17 mouse cellular contexts compared by ENCODE assay signal in genomic region chr4:148081201-148081600, GRCm38 (mm10). TPM values are rescaled to one million over a fixed set of nuclear protein-coding genes. Genes with fewer than 3 reads are reported as not detected.
"Had no signal": no experiment of that assay in that cellular context is flagged by ENCODE, and none has a peak within 500 bp of the region (broad histone marks: within the 10 kb centered on the region; RNA-seq: fewer than 3 reads in every experiment).

No protein-coding gene starts in this region.

- H3K36me3 ChIP-seq: neural tube, embryonic 13.5 days; neural tube, embryonic 15.5 days had no signal

- DNase-seq: lung, adult 18-20 months; lung, embryonic 14.5 days; lung, postnatal 10 days; lung, postnatal 4 days; midbrain, embryonic 14.5 days; right cerebral cortex, postnatal 14 days; thymus, adult 2 months; thymus, postnatal 25 days; thymus, postnatal 4 days had no signal

- H3K9me3 ChIP-seq: midbrain, embryonic 10.5 days; midbrain, embryonic 12.5 days; neural tube, embryonic 13.5 days; neural tube, embryonic 15.5 days; stomach, embryonic 15.5 days had no signal

- H3K27me3 ChIP-seq: midbrain, embryonic 12.5 days; neural tube, embryonic 13.5 days; neural tube, embryonic 15.5 days; stomach, embryonic 15.5 days had no signal

- H3K4me3 ChIP-seq: midbrain, embryonic 10.5 days; midbrain, embryonic 12.5 days; myocyte; neural tube, embryonic 13.5 days; neural tube, embryonic 15.5 days; stomach, embryonic 15.5 days had no signal

RNA-seq across cellular contexts. Expression of gene Draxin, which starts 49.3 kb away (rescaled TPM):
- total RNA-seq: megakaryocyte, adult 5-6 weeks; megakaryocyte-erythroid progenitor cell, adult 5-6 weeks had no signal
